Mouse (Mus musculus) retina, adult 2 months (tissue): Measurements from ENCODE around the gene Gpr107.
"Not testable (repeated sequence)": the region's sequence is repeated elsewhere in the genome, so short reads cannot be mapped to it uniquely, and the experiment has no call there.

ENCODE experiments used
- DNase-seq: peaks from one replicate; pipeline ENCODE4 v3.0.0-alpha.2; 2012; ENCODE audit warnings: low read depth, low spot score

Gene Gpr107

GRCm38 (mm10) chr2:31156846-31157245 is 4.7 kb downstream of the Gpr107 start:
- no peak for DNase-seq

- DNase-seq = no peak
These were observed 8.2 kb downstream of the Gpr107 start for GRCm38 (mm10) chr2:31160147-31160920.

GRCm38 (mm10) chr2:31161620-31162019 is 9.5 kb downstream of the Gpr107 start:
- DNase-seq = no peak

GRCm38 (mm10) chr2:31163361-31164118 is 11.4 kb downstream of the Gpr107 start:
- no peak for DNase-seq

DNA sequence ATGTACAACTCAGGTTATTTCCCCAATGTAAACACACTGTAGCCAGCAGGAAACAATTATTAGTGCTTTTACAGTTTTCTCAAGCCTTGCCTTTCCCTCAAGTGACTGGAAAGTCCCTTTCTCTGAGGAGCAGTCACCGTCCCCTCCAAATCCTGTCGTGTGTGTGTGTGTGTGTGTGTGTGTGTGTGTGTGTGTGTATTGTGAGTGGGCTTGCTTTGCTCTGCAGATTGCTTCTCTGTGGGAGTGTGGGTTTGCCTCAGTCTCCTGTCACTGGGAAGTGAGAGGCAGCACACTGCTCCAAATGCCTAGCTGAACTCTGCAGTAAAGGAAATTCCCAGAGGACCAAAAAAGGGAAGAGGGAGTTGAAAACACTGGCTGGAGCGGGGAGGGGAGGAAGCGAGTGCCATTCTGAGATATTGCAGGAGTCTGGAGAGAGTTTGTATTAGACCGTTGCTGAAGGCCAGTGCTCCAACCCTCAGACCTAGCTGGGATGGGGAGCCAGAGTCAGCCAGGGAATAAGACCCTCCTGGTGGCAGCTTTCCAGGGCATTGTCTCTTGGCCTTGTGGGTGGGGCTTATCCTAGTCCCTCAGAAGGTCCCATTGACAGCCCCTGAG is 12.8 kb downstream of the Gpr107 start:
- no peak for DNase-seq

- no peak for DNase-seq
These were observed 13.4 kb downstream of the Gpr107 start for GRCm38 (mm10) chr2:31165529-31165928.

DNA sequence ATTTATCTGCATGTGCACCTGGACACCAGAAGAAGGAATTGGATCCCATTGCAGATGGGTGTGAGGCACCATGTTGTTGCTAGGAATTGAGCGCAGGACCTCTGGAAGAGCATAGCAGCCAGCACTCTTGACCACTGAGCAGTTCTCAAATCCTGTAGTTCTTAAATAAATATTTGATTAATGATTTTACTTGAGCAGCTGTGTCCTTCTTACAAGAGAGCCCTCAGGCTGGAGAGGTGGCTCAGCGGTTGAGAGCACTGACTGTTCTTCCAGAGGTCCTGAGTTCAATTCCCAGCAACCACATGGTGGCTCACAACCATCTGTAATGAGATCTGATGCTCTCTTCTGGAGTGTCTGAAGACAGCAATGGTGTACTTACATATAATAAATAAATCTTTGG is 15.5 kb downstream of the Gpr107 start:
- DNase-seq = not testable (repeated sequence)

DNA sequence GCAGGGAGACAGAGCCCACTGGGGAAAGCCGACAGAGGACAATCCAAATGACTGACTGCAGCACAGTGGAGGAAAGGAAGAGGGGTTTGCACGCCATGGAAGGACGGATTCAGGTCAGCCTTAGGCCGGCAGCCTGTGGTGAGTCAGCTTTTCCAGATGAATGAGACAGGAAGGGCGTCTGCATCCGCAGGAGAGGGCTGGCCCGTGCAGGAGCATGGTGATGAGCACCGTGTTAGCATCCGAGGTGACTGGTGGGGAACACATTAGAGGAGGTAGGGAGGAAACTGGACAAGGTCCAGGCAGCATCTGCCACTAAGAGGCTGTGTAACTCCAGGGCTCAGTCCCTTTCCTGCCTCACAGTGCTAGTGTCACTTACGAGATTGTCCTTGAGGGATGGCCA is 16.9 kb downstream of the Gpr107 start:
- no peak for DNase-seq

GRCm38 (mm10) chr2:31170164-31170563 is 18.0 kb downstream of the Gpr107 start:
- no peak for DNase-seq

GRCm38 (mm10) chr2:31172001-31172400 is 19.9 kb downstream of the Gpr107 start:
- no peak for DNase-seq

- no peak for DNase-seq
These were observed 20.4 kb downstream of the Gpr107 start for GRCm38 (mm10) chr2:31172536-31172935.

DNA sequence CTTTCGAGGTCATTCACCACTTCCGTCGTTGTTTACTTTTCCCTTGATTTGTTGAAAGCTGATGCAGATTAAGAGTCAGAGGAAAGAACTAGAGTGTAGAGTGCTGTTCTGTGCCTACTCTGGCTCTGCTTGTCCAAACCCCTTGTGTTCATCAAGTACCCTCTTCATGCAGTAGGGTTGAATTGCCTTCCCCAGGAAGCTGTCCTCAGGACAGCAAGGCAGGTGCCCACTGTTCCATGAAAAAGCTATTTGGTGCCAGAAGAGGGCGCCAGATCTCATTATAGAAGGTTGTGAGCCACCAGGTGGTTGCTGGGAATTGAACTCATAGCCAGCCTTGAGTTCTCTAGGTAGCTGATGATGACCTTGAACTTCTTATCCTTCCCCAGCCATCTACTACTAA is 21.2 kb downstream of the Gpr107 start:
- DNase-seq = no peak

GRCm38 (mm10) chr2:31178593-31178992 is 26.5 kb downstream of the Gpr107 start:
- DNase-seq = not testable (repeated sequence)

GRCm38 (mm10) chr2:31179471-31179870 is 27.4 kb downstream of the Gpr107 start:
- no peak for DNase-seq

DNA sequence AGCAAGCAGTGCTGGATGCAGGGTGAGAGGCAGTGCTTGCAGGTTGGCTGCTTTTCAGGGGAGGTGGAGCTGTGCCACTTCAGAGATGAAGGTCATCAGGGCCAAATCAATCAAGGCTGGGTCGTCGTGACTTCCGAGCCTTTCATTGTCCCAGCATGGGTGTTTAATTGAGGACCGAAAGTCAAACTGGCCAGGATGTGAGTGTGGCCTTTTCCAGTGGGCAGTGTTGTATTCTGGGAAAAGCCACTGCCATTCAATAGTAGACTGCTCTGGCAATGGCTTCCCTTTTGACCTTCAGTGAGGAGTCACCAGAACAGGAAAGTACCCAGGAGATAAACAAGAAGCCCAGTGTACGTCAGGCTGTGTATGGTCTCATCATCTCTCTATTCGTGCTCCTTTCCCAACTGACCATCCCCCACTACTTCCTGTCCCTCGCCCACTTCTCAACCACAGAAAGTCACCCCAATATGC is 28.0 kb downstream of the Gpr107 start:
- DNase-seq = no peak

GRCm38 (mm10) chr2:31182786-31183330 is 30.7 kb downstream of the Gpr107 start:
- DNase-seq = no peak

DNA sequence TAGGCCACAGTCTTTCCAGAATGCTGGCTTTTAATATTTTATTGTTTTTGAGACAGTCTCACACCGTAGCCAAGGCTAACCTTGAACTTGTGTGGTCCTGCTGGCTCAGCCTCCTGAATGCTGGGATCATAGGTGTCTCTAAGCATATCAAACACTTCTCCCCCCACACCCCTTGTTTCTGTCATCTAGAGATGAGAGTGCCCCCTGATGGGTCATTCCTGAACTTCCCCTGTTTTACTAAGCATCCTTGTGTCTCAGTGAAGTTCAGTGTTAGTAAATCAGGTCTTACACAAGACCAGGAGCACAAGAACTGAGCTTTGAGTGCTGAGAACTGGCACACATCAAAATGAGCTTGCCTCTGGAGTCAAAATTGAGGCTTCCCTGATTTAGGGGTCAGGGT is 31.7 kb downstream of the Gpr107 start:
- no peak for DNase-seq

- DNase-seq = no peak
These were observed 36.6 kb downstream of the Gpr107 start for GRCm38 (mm10) chr2:31188691-31189090.

- DNase-seq = no peak
These were observed 37.5 kb downstream of the Gpr107 start for GRCm38 (mm10) chr2:31189654-31190053.

GRCm38 (mm10) chr2:31191765-31192164 is 39.6 kb downstream of the Gpr107 start:
- no peak for DNase-seq

DNA sequence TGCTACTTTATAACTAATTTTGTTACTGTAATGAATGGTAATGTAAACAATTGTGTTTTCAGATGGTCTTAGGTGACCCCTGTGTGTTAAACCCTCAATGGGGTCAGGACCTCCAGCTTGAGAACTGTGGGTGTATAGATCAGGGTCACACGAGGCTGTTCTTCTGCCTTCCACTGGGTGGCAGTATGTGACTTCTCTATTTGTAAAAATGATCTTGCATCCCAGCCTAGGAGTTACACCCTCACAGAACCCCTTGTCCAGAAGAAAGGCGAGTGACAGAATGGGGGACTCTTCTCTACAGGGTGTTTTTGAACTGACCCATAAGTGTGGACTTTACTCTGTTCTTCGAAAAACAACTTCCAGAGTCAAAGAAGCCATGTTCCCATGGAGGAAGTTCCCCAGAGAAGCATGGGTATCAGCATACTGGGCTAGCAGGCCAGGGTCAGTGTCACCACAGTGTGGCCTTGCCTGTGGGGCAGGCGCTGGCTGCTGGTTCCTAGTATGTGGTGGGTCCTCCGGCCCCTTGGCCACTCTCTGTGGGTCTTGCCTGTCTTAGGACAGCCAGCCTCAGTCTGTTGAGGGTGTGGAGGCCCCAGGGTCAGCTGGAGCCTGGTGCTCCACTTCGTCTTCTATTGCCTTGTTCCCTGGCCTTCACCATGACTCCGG is 42.4 kb downstream of the Gpr107 start:
- peak; percentile 18 for DNase-seq

DNA sequence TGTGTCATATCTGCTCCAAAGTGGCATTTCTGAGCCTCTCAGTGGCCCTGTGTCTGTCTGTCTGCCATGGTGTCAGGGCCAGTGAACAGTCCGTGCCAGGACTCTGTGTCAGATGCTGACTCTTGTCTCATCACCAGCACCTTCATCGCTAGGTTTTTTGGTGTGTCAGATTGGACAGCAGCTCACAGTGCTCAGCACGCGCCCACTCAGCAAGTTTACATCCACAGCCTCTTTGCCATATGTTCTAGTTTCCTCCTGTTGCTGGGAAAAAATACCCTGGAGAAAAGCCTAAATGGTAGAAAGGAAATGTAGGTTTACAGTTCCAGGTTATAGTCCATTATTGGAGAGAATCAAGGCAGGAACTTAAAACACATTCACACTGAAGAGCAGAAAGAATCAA is 46.5 kb downstream of the Gpr107 start:
- no peak for DNase-seq
